Mouse (Mus musculus): ENCODE results near the gene Ccdc69. TPM values are rescaled to one million over a fixed set of nuclear protein-coding genes. Genes with fewer than 3 reads are reported as not detected.

Gene Ccdc69
- total and polyA plus RNA-seq, 2 experiments from 2014 or later = 0.52 to 2.2 TPM

DNA sequence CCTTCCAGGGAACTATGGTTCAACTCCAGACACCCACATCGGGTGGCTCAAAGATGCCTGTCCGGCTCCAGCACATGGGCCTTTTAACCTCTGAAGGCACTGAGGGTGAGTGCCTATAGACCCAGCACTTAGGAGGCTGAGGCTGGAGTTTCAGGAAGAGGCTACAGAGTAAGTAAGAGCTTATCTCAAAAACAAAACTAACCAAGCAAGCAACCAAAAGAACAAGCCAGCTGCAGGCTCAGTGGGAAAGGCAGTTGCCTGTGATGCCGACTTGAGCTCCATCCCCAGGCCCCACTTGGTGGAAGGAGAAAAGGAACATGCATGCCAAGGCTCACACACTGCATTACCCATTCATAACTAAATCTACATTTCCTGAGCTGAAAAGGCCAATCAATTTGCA is 571 bp upstream of the Ccdc69 start:
- TF ChIP-seq CTCF (IDR thresholded peaks at IDR 0.05) = no peak
- peaks cover 5% of the 10 kb centered on the region for H3K4me1 ChIP-seq (ENCODE audit: insufficient read depth, low read length)
- WGBS = 51% methylated on average over 3 of the region's 3 CpGs
- ATAC-seq (ENCODE audit: low FRiP score) (no peak), DNase-seq (ENCODE audit: low spot score) (no peak)
- H3K27ac ChIP-seq (ENCODE audit: low read depth, low read length) = no peak overlapping the region
- no peaks in the 10 kb centered on the region for H3K9me3 ChIP-seq (ENCODE audit: low read length)
- no peak overlapping the region for H3K9ac ChIP-seq (replicated peaks; ENCODE audit: low read length, poor library complexity, severe bottlenecking)
- no peaks in the 10 kb centered on the region for H3K27me3 ChIP-seq (ENCODE audit: insufficient read depth, low read length)
- no peaks in the 10 kb centered on the region for H3K36me3 ChIP-seq (ENCODE audit: insufficient read depth, low read length)
- no peak overlapping the region for H3K4me3 ChIP-seq (ENCODE audit: low read depth, low read length)
- H3K4me2 ChIP-seq (ENCODE audit: low read depth, low read length, poor library complexity, severe bottlenecking) = no peak overlapping the region

DNA sequence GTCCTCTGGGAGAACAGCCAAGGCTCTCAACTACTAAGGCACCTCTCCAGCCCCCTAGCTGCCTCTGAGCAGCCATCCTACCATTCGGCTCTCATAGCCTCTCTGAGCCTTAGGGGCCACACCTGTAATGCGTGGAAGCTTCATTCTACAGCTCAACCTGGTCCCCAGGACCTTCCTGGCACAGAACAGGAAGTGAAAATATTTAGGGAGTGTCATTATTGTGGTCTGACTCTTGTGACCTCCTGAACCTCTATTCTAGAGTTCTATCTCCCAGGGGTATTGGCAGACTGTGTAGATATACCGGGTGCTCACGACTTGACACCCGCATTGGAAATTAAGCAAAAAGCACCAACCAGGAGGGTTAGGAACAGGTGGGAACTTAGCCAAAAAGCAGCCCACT is 1.7 kb downstream of the Ccdc69 start:
- no peak overlapping the region for H3K9ac ChIP-seq (replicated peaks; ENCODE audit: low read length, poor library complexity, severe bottlenecking)
- 91% methylated on average over 5 of the region's 5 CpGs for WGBS
- ATAC-seq (ENCODE audit: low FRiP score) = no peak

DNA sequence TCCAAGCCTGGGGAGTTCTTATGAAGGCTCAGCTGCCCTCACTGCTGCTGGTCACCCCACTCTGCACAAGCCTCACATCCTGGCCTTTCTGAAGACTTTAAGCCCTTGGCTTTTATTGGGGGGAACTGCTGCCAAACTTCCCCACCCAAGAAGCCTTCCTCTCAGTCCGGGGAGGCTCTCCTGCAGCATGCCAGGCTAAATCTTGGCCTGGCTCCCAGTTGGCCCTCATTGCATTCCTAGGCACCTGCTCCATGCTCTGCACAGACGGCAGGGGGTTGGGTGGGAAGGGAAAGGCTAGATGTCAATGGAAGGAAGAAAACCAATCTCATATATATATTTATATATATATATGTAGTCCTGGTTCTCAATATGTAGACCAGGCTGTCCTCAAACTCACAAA is 2.3 kb downstream of the Ccdc69 start:
- Histone ChIP-seq H3K27me3 (ENCODE audit: insufficient read depth, low read length) (no peaks in the 10 kb centered on the region), H3K4me1 (ENCODE audit: insufficient read depth, low read length) (peaks cover 5% of the 10 kb centered on the region), H3K36me3 (ENCODE audit: insufficient read depth, low read length) (no peaks in the 10 kb centered on the region), H3K9ac (replicated peaks; ENCODE audit: low read length, poor library complexity, severe bottlenecking) (no peak overlapping the region), H3K4me3 (ENCODE audit: low read depth, low read length) (no peak overlapping the region), H3K27ac (ENCODE audit: low read depth, low read length) (no peak overlapping the region), H3K4me2 (ENCODE audit: low read depth, low read length, poor library complexity, severe bottlenecking) (no peak overlapping the region), H3K9me3 (ENCODE audit: low read length) (no peaks in the 10 kb centered on the region)
- WGBS = 63% methylated on average over 2 of the region's 2 CpGs
- DNase-seq (ENCODE audit: low spot score) (no peak), ATAC-seq (ENCODE audit: low FRiP score) (no peak)
- TF ChIP-seq CTCF (IDR thresholded peaks at IDR 0.05) = no peak

More for the DNA sequence above, 1.7 kb downstream of the Ccdc69 start:
- Histone ChIP-seq H3K9me3 (ENCODE audit: low read length) (no peaks in the 10 kb centered on the region), H3K27me3 (ENCODE audit: insufficient read depth, low read length) (no peaks in the 10 kb centered on the region), H3K4me1 (ENCODE audit: insufficient read depth, low read length) (peaks cover 5% of the 10 kb centered on the region), H3K4me3 (ENCODE audit: low read depth, low read length) (no peak overlapping the region), H3K4me2 (ENCODE audit: low read depth, low read length, poor library complexity, severe bottlenecking) (no peak overlapping the region), H3K36me3 (ENCODE audit: insufficient read depth, low read length) (no peaks in the 10 kb centered on the region), H3K27ac (ENCODE audit: low read depth, low read length) (no peak overlapping the region)
- TF ChIP-seq CTCF (IDR thresholded peaks at IDR 0.05) = no peak
- DNase-seq (ENCODE audit: low spot score) = no peak

DNA sequence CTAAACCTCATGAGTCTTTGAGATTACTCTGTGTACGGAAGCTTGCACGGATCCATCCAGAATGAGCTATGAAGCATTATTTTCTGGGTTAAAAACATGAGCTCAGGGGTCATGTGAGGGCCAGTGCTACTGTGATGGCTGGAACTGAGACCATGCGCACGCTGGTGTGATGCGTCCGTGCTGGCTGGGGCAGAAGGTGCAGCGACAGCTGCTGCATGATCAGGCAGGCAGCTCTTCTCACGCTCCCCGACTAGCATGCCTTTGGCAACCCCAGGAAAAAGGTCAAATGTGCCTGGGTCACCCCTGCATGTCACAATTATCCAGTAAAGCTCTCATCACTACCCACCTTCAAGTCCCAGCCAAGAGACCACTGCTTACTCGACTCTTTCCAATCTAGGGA is 4.7 kb downstream of the Ccdc69 start:
- Histone ChIP-seq H3K9me3 (ENCODE audit: low read length) (no peaks in the 10 kb centered on the region), H3K4me2 (ENCODE audit: low read depth, low read length, poor library complexity, severe bottlenecking) (no peak overlapping the region), H3K9ac (replicated peaks; ENCODE audit: low read length, poor library complexity, severe bottlenecking) (no peak overlapping the region), H3K36me3 (ENCODE audit: insufficient read depth, low read length) (no peaks in the 10 kb centered on the region), H3K27me3 (ENCODE audit: insufficient read depth, low read length) (no peaks in the 10 kb centered on the region), H3K27ac (ENCODE audit: low read depth, low read length) (no peak overlapping the region), H3K4me1 (ENCODE audit: insufficient read depth, low read length) (peaks cover 5% of the 10 kb centered on the region), H3K4me3 (ENCODE audit: low read depth, low read length) (no peak overlapping the region)
- DNase-seq (ENCODE audit: low spot score) = no peak
- TF ChIP-seq CTCF (IDR thresholded peaks at IDR 0.05) = no peak
- 86% methylated on average over 10 of the region's 10 CpGs for WGBS
- no peak for ATAC-seq (ENCODE audit: low FRiP score)

DNA sequence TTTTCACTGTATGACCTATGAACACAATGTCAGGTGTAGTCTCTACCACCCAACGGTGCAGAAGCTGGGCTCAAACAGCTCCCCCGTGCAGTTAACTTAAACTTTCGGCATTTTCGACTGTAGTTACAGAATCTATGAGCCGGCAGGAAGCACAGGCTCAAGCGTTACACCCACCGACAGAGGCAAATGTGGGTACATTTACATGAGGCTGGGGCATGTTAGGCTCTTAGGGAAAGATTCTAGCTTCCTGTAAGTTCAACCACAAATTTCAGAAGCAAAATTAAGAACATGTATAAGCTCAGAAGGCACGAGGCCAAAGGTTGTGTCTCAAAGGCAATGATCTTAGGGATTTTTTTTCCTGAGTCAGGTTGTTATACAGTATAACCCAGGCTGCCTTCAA is 5.5 kb downstream of the Ccdc69 start:
- no peak for ATAC-seq (ENCODE audit: low FRiP score)
- peaks cover 2% of the 10 kb centered on the region; the same call in 1 of the 2 replicates for H3K4me1 ChIP-seq (ENCODE audit: insufficient read depth, low read length)
- 90% methylated on average over 8 of the region's 8 CpGs for WGBS
- no peaks in the 10 kb centered on the region for H3K36me3 ChIP-seq (ENCODE audit: insufficient read depth, low read length)
- no peak overlapping the region for H3K4me2 ChIP-seq (ENCODE audit: low read depth, low read length, poor library complexity, severe bottlenecking)
- H3K27ac ChIP-seq (ENCODE audit: low read depth, low read length) = no peak overlapping the region
- H3K9me3 ChIP-seq (ENCODE audit: low read length) = no peaks in the 10 kb centered on the region
- no peak overlapping the region for H3K4me3 ChIP-seq (ENCODE audit: low read depth, low read length)
- TF ChIP-seq CTCF (IDR thresholded peaks at IDR 0.05) = no peak
- no peak for DNase-seq (ENCODE audit: low spot score)
- no peaks in the 10 kb centered on the region for H3K27me3 ChIP-seq (ENCODE audit: insufficient read depth, low read length)
- no peak overlapping the region for H3K9ac ChIP-seq (replicated peaks; ENCODE audit: low read length, poor library complexity, severe bottlenecking)

DNA sequence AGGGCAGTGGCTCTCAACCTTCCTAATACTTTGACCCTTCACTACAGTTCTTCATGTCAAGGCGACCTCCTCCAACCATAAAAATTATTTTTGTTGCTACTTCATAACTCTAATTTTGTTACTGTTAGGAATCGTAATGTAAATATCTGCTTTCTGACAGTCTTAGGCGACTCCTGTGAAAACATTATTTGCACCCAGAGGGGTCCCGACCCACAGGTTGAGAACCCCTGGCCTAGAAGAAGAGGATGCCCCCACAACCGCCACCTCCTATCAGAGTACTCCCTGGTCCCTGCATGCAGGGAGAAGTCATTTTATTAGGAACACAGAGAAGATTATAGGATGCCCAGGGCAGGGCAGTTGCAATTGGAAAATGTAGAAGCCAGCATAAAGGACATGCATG is 6.6 kb downstream of the Ccdc69 start:
- TF ChIP-seq CTCF (IDR thresholded peaks at IDR 0.05) = no peak
- WGBS = 90% methylated on average over 5 of the region's 5 CpGs

More for the DNA sequence above, 6.6 kb downstream of the Ccdc69 start:
- Histone ChIP-seq H3K27ac (ENCODE audit: low read depth, low read length) (no peak overlapping the region), H3K9me3 (ENCODE audit: low read length) (no peaks in the 10 kb centered on the region), H3K9ac (replicated peaks; ENCODE audit: low read length, poor library complexity, severe bottlenecking) (no peak overlapping the region), H3K4me3 (ENCODE audit: low read depth, low read length) (no peak overlapping the region), H3K36me3 (ENCODE audit: insufficient read depth, low read length) (no peaks in the 10 kb centered on the region), H3K27me3 (ENCODE audit: insufficient read depth, low read length) (no peaks in the 10 kb centered on the region), H3K4me2 (ENCODE audit: low read depth, low read length, poor library complexity, severe bottlenecking) (no peak overlapping the region), H3K4me1 (ENCODE audit: insufficient read depth, low read length) (no peaks in the 10 kb centered on the region)
- DNase-seq (ENCODE audit: low spot score) (no peak), ATAC-seq (ENCODE audit: low FRiP score) (no peak)

All from midbrain, postnatal 0 days (tissue).